Mouse (Mus musculus) heart, adult 2 months (tissue): ENCODE results near the gene Mecom. TPM values are rescaled to one million over a fixed set of nuclear protein-coding genes. Genes with fewer than 3 reads are reported as not detected.
"Not testable (repeated sequence)": the region's sequence is repeated elsewhere in the genome, so short reads cannot be mapped to it uniquely, and the experiment has no call there.

Experiments used
- DNase-seq, 2 experiments: peaks; one replicate each; pipeline ENCODE4 v3.0.0; 2021
- H3K27ac ChIP-seq: fragments of 200-600 bp; 2 replicates; pipeline ENCODE4 v1.8.1; 2022
- H3K27me3 ChIP-seq: fragments of 200-500 bp; 2 replicates; pipeline ENCODE4 v1.6.1; 2012; ENCODE audit warnings: mild to moderate bottlenecking, low read length, inconsistent platforms, mixed read lengths; ENCODE audit not compliant: control insufficient read depth, insufficient read depth
- H3K36me3 ChIP-seq: fragments of 200-500 bp; 2 replicates; pipeline ENCODE4 v1.6.1; 2012; ENCODE audit warnings: low read length, inconsistent platforms; ENCODE audit not compliant: control insufficient read depth, insufficient read depth
- H3K4me1 ChIP-seq: fragments of 200-500 bp; 2 replicates; pipeline ENCODE4 v1.6.1; 2011; ENCODE audit warnings: low read length; ENCODE audit not compliant: control insufficient read depth, insufficient read depth
- H3K4me3 ChIP-seq: fragments of 200-600 bp; 2 replicates; pipeline ENCODE4 v1.8.1; 2022
- H3K79me2 ChIP-seq: fragments of 200-500 bp; replicated peaks from 2 replicates; pipeline ENCODE4 v1.6.1; 2012; ENCODE audit warnings: mild to moderate bottlenecking, inconsistent platforms, low read length, moderate library complexity, mixed read lengths; ENCODE audit not compliant: control insufficient read depth, insufficient read depth
- H3K9ac ChIP-seq: fragments of 200-500 bp; 2 replicates; pipeline ENCODE4 v1.6.1; 2012; ENCODE audit warnings: low read depth, mild to moderate bottlenecking, control low read depth, inconsistent platforms, low read length, mixed read lengths
- CTCF ChIP-seq: fragments of 200-600 bp; IDR thresholded peaks from 2 replicates; pipeline ENCODE4 v1.8.1; 2022; ENCODE audit warnings: antibody characterized with exemption, mild to moderate bottlenecking, moderate library complexity
- EP300 ChIP-seq: fragments of 200-500 bp; IDR thresholded peaks from 2 replicates; pipeline ENCODE4 v1.6.1; 2011; ENCODE audit warnings: low read depth, low read length, control low read depth; ENCODE audit not compliant: insufficient read depth
- POLR2A ChIP-seq: fragments of 200-500 bp; IDR thresholded peaks from 2 replicates; pipeline ENCODE4 v1.6.1; 2011; ENCODE audit warnings: mild to moderate bottlenecking, low read depth, low read length, control low read depth; ENCODE audit not compliant: insufficient read depth
- WGBS: fragments of 180-500 bp; shearing (Covaris S2); methylation state at CpG from one replicate; pipeline ENCODE4 v1.1.7; 2018; 5-methylcytosine and 5-hydroxymethylcytosine counted together
- intact Hi-C: fragments of 180-260 bp; cut with DNase I; formaldehyde crosslinking; loops from one replicate; pipeline ENCODE4 v1.15.1; 2025
- polyA plus RNA-seq: library from polyadenylated mRNA; depleted of rRNA; stranded (reverse); fragments of >200 nt; gene quantifications from 2 replicates; pipeline ENCODE4 v1.2.3, GENCODE M21; 2012
- total RNA-seq, 2 experiments: library from RNA; stranded (reverse); gene quantifications; 2 replicates each; pipeline ENCODE4 v1.2.3; 2021

Mecom gene
- total and polyA plus RNA-seq, 3 experiments = 5.2 to 18.6 (median 12.5) TPM

DNA sequence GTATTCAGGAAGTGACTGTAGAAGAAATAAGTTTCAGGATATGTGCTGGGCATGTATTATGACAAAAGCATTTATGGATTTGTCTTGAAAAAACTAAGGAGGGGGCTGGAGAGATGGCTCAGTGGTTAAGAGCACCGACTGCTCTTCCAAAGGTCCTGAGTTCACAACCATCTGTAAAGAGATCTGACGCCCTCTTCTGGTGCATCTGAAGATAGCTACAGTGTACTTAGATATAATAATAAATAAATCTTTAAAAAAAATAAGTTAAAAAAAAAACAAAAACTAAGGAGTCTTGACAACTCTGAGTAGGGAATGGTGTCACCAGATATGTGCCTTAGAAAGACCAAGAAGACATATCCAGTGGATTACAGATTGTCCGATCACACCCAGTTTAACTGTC is 27.1 kb downstream of the Mecom start:
- WGBS = 54% methylated on average over 3 of the region's 3 CpGs
- DNase-seq, H3K79me2 ChIP-seq, H3K9ac ChIP-seq, H3K4me1 ChIP-seq, H3K4me3 ChIP-seq, H3K27me3 ChIP-seq, H3K36me3 ChIP-seq, H3K27ac ChIP-seq: not testable (repeated sequence)
- intact Hi-C loops = loop anchor here (5.0 kb wide), 1 partner anchor 523 kb away; no protein-coding TSS in a partner anchor
- TF ChIP-seq CTCF = peak; percentile 58

DNA sequence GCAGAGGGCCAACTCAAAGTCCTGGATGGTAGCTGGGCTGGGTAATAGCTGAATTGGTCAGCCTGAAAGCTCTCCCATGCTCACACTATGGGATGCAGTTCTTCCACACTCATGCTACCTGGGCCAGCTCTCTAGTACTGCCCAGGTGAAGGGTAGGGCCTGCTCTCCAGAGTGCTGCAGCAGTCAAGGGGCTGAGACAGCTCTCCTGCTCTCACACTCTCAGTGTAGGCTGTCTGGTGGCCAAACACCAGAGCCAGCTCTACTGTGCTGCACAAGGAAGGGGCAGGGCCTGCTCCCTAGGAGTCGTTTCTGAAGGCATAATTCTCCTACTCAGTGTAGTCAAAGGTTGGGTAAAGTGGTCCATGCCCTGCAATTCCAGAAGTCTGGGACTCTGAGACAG is 28.4 kb downstream of the Mecom start:
- intact Hi-C loops = loop anchor here (5.0 to 10.0 kb wide), 5 partner anchors 152 to 627 kb away; no protein-coding TSS in a partner anchor
- 55% methylated on average over 1 of the region's 1 CpGs for whole genome bisulfite sequencing
- H3K79me2 ChIP-seq = no peaks in the 10 kb centered on the region

DNA sequence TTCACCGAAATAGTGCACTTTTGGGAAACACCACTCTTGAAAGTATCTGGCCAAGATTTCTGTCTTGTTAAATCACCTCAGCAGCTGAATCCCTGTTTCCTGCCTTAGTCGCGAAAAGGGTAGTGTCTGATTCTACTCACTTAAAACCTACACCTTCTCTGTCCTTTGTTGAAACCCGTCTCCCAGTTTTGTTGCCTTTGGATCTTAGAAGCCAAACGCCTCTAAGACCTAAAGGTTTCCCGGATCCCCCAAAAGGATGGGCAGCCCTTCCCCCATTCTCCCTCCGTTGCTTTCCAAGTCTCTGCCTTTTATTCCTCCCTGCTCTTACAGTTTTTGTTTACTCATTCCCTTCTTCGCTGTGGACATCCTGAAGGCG is 32.0 kb downstream of the Mecom start:
- H3K4me1 ChIP-seq = no peaks in the 10 kb centered on the region
- H3K36me3 ChIP-seq = no peaks in the 10 kb centered on the region
- DNase-seq = no peak
- TF ChIP-seq EP300 (no peak), POLR2A (no peak), CTCF (no peak)
- no peak overlapping the region for H3K9ac ChIP-seq
- intact Hi-C loops = loop anchor here (1.0 to 10.0 kb wide), 7 partner anchors 148 to 702 kb away; no protein-coding TSS in a partner anchor
- 28% methylated on average over 9 of the region's 9 CpGs for whole genome bisulfite sequencing
- no peaks in the 10 kb centered on the region for H3K79me2 ChIP-seq
- H3K27me3 ChIP-seq = no peaks in the 10 kb centered on the region
- no peak overlapping the region; the same call in 1 of the 2 replicates for H3K4me3 ChIP-seq
- no peak overlapping the region; the same call in 1 of the 2 replicates for H3K27ac ChIP-seq

More for the DNA sequence above, 28.4 kb downstream of the Mecom start:
- Histone ChIP-seq H3K36me3 (no peaks in the 10 kb centered on the region), H3K27ac (no peak overlapping the region), H3K4me3 (no peak overlapping the region), H3K9ac (no peak overlapping the region), H3K27me3 (no peaks in the 10 kb centered on the region), H3K4me1 (no peaks in the 10 kb centered on the region)
- DNase-seq = no peak
- TF ChIP-seq CTCF = no peak

DNA sequence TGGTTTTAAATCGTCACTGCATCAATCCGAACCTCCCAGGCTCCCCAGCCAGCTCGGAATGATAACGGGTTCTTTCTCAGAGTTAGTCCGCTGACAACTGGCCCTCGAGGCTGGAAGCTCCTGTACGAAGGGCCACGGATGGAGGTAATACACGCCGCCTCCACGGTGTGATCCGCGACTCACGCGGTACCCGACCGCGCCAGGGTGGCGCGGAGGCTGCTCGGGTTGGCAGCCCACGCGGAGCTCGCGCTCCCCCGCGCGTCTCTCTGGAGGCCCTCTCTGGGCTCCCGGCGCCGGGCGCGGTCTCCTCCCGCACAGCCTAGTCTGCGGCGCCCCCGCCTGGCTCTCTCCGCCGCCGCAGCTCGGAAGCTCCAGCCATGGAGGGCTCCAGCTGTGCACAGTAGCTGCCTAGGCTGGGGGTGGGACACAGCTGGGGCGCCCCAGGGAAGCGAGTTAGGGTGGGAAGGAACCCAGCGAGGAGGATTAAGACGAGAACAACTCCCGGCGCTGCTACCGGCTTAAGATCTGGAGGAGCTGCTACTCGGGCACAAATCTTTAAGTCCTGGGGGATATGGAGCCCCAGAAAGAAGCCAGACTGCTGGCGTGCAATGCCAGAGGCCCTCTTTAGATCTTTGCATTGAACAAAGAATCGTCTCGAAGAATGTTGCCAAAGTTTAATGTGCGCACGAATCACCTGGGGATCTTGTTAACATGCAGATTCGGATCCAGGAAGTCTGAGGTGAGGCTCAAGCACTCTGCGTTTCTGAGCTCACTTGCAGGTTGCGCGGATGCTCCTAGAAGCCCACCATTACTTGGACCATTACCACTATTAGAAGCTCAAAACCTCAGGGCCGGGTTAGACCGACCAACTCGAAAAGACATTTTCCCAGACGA is 32.7 kb downstream of the Mecom start:
- DNase-seq = peak; percentile 90 to 91
- Histone ChIP-seq H3K4me1 (no peaks in the 10 kb centered on the region), H3K9ac (peak overlapping the region; percentile 56), H3K4me3 (peak overlapping the region; percentile 61), H3K79me2 (no peaks in the 10 kb centered on the region), H3K36me3 (no peaks in the 10 kb centered on the region), H3K27ac (peak overlapping the region; percentile 74), H3K27me3 (no peaks in the 10 kb centered on the region)
- intact Hi-C loops = loop anchor here (1.0 to 10.0 kb wide), 7 partner anchors 148 to 702 kb away; no protein-coding TSS in a partner anchor
- 3% methylated on average over 55 of the region's 62 CpGs for WGBS
- TF ChIP-seq POLR2A (no peak), EP300 (no peak), CTCF (peak; percentile 95)

DNA sequence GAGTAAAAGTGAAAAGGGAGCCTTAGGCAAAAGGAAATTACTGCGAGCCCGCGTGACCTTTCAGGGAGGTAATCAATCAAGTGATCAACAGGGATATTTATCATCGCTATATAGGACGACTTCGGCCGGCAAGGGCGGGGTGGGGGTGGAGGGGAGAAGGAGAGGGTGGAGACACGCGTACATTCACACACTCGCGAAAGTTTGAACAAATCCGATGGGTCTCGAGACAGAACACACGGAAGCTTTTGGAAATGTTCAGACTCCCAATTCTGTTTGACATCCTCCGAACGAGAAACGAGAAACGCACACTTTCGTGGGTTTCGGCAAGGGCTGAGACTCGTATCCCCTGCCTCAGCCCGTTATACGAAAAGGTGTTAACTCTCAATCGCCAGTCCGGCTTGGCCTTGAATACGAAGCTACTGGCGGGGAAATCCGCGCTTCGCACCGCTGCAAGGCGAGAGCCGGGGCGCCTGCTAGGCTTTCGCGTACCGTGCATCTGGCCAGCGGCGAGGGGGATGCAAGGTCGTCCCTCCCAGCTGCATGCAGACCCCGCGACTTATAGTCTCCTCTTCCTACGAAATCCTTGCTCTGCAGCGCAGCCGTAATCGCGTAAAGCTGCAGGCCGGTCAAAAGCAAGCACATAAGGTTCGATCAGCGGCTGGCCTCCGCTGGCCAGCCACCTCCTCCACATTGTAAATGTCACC is 33.6 kb downstream of the Mecom start:
- peak overlapping the region; percentile 62 for H3K9ac ChIP-seq
- WGBS = 2% methylated on average over 52 of the region's 52 CpGs
- no peaks in the 10 kb centered on the region for H3K36me3 ChIP-seq
- H3K27ac ChIP-seq = peak overlapping the region; percentile 74
- H3K27me3 ChIP-seq = peaks cover under 1% of the 10 kb centered on the region; the same call in 1 of the 2 replicates
- H3K4me1 ChIP-seq = no peaks in the 10 kb centered on the region
- no peaks in the 10 kb centered on the region for H3K79me2 ChIP-seq
- peak; percentile 54 to 72 for DNase-seq
- intact Hi-C loops = loop anchor here (2.0 to 10.0 kb wide), 3 partner anchors 269 to 409 kb away; no protein-coding TSS in a partner anchor
- TF ChIP-seq EP300 = no peak
- TF ChIP-seq CTCF = no peak
- TF ChIP-seq POLR2A = no peak
- peak overlapping the region; percentile 61 for H3K4me3 ChIP-seq
